Mouse (Mus musculus): ENCODE data around the gene Klra6.
"Not testable (repeated sequence)": the region's sequence is repeated elsewhere in the genome, so short reads cannot be mapped to it uniquely, and the experiment has no call there.

Gene Klra6

GRCm38 (mm10) chr6:130026854-130027253, at the start of gene Klra6:
Klra6 (minus strand) TSS chr6:130026954.
- DNase-seq (ENCODE audit: low spot score) = no peak

GRCm38 (mm10) chr6:130067171-130067570, 40.4 kb upstream of the Klra6 start, which contains the start of gene Klra4:
Klra4 (minus strand) TSS chr6:130067271.
- not testable (repeated sequence) for DNase-seq (ENCODE audit: low spot score)

GRCm38 (mm10) chr6:130065196-130065595, 38.4 kb upstream of the Klra6 start:
- no peak for DNase-seq (ENCODE audit: low spot score)

- not testable (repeated sequence) for DNase-seq (ENCODE audit: low spot score)
Observed at GRCm38 (mm10) chr6:130035146-130035545, 8.4 kb upstream of the Klra6 start.

- DNase-seq (ENCODE audit: low spot score) = not testable (repeated sequence)
Observed at GRCm38 (mm10) chr6:130031493-130032089, 4.8 kb upstream of the Klra6 start.
